Mouse (Mus musculus): ENCODE data around the gene Cd53. TPM values are rescaled to one million over a fixed set of nuclear protein-coding genes. Genes with fewer than 3 reads are reported as not detected.
A peak's percentile ranks its signal among the peaks of the same experiment; 100 is the strongest.

The Cd53 gene
- total and polyA plus RNA-seq, 3 experiments: 0.58 to 1.4 TPM; not detected in 1

- TF ChIP-seq TCF12 (IDR thresholded peaks at IDR 0.05; ENCODE audit: low read depth, low read length): no peak; the same call in 1 of the 2 replicates
- no peak for TF ChIP-seq BHLHE40 (IDR thresholded peaks at IDR 0.05; ENCODE audit: borderline replicate concordance, low read depth, low read length)
- TF ChIP-seq ELF1 (IDR thresholded peaks at IDR 0.05; ENCODE audit: low read depth, low read length): peak; percentile 59
- TF ChIP-seq E2F4 (IDR thresholded peaks at IDR 0.05; ENCODE audit: borderline replicate concordance, low read depth, low read length): no peak
- TF ChIP-seq CHD1 (IDR thresholded peaks at IDR 0.05; ENCODE audit: low read depth, low read length): peak; percentile 84; the same call in 1 of the 2 replicates
Observed at GRCm38 (mm10) chr3:106722028-106722945, 67.7 kb downstream of the Cd53 start (continued).

GRCm38 (mm10) chr3:106721397-106722027 lies 68.4 kb downstream of the Cd53 start:
- Histone ChIP-seq H3K4me1 (ENCODE audit: control insufficient read depth in 1 of 2, insufficient read depth in 2 of 2, low read length in 2 of 2) (peaks cover 0 to 9% of the 10 kb centered on the region in 2 experiments; a peak in 2 of 4 replicates), H3K4me3 (ENCODE audit: control insufficient read depth in 1 of 2, insufficient read depth in 1 of 2, low read depth in 2 of 2, low read length in 2 of 2) (peak overlapping the region; percentile 86 to 87), H3K9ac (ENCODE audit: control insufficient read depth, low read depth, low read length, poor library complexity, severe bottlenecking) (peak overlapping the region; percentile 83), H3K79me2 (ENCODE audit: control insufficient read depth, insufficient read depth, low read length, poor library complexity) (no peaks in the 10 kb centered on the region; the same call in 1 of the 2 replicates), H3K36me3 (ENCODE audit: control insufficient read depth in 1 of 2, insufficient read depth in 2 of 2, low read length in 2 of 2) (peaks cover 0 to 4% of the 10 kb centered on the region in 2 experiments; a peak in 1 of 4 replicates), H3K9me3 (replicated peaks; ENCODE audit: insufficient read depth, low read length) (no peaks in the 10 kb centered on the region), H3K27ac (ENCODE audit: control insufficient read depth, low read depth, low read length) (peak overlapping the region; percentile 95), H3K27me3 (ENCODE audit: control insufficient read depth in 1 of 2, insufficient read depth in 2 of 2, low read length in 2 of 2) (no peaks in the 10 kb centered on the region)
- peak; percentile 99 for DNase-seq (ENCODE audit: low read depth, low spot score)
- peak; percentile 77 for TF ChIP-seq MYC (IDR thresholded peaks at IDR 0.05; ENCODE audit: low read depth, low read length)
- TF ChIP-seq ELF1 (IDR thresholded peaks at IDR 0.05; ENCODE audit: low read depth, low read length): peak; percentile 87
- 0 out of 2 replicates have a peak, but pooled peaks have one; percentile 22 for TF ChIP-seq RCOR1 (IDR thresholded peaks at IDR 0.05; ENCODE audit: low read depth, low read length)
- TF ChIP-seq ZNF384 (IDR thresholded peaks at IDR 0.05; ENCODE audit: low read depth, low read length): peak; percentile 18; the same call in 1 of the 2 replicates
- peak; percentile 46; the same call in 1 of the 2 replicates for TF ChIP-seq NRF1 (IDR thresholded peaks at IDR 0.05; ENCODE audit: insufficient read depth, low read depth, low read length, poor library complexity, severe bottlenecking)
- peak; percentile 71 for TF ChIP-seq ETS1 (IDR thresholded peaks at IDR 0.05; ENCODE audit: low read depth, low read length)
- TF ChIP-seq RAD21 (IDR thresholded peaks at IDR 0.05; ENCODE audit: low read depth, low read length): no peak
- TF ChIP-seq TAL1 (IDR thresholded peaks at IDR 0.05; ENCODE audit: low read length): no peak
- no peak for TF ChIP-seq EP300 (IDR thresholded peaks at IDR 0.05; ENCODE audit: low read depth in 1 of 2, low read length in 2 of 2)
- no peak for TF ChIP-seq POLR2AphosphoS5 (IDR thresholded peaks at IDR 0.05; ENCODE audit: borderline replicate concordance, low read depth, low read length)
- no peak for TF ChIP-seq CTCF (IDR thresholded peaks at IDR 0.05 in 2 of 3, conservative IDR thresholded peaks at IDR 0.05 in 1 of 3; ENCODE audit: control insufficient read depth in 1 of 3, insufficient read depth in 1 of 3, low read depth in 2 of 3, low read length in 3 of 3, poor library complexity in 1 of 3, severe bottlenecking in 1 of 3)
- TF ChIP-seq MAZ (IDR thresholded peaks at IDR 0.05; ENCODE audit: low read depth, low read length): peak; percentile 42; the same call in 1 of the 2 replicates
- TF ChIP-seq MYB (IDR thresholded peaks at IDR 0.05; ENCODE audit: low read depth, low read length): no peak
- peak; percentile 87 for TF ChIP-seq CHD2 (IDR thresholded peaks at IDR 0.05; ENCODE audit: low read length)
- TF ChIP-seq MEF2A (IDR thresholded peaks at IDR 0.05; ENCODE audit: extremely low read depth, insufficient replicate concordance, low read depth, low read length, poor library complexity, severe bottlenecking): 0 out of 2 replicates have a peak, but pooled peaks have one; percentile 29
- no peak for TF ChIP-seq BHLHE40 (IDR thresholded peaks at IDR 0.05; ENCODE audit: borderline replicate concordance, low read depth, low read length)
- no peak for TF ChIP-seq JUND (IDR thresholded peaks at IDR 0.05; ENCODE audit: low read depth, low read length)
- peak; percentile 30; the same call in 1 of the 2 replicates for TF ChIP-seq TCF12 (IDR thresholded peaks at IDR 0.05; ENCODE audit: low read depth, low read length)
- TF ChIP-seq TBP (IDR thresholded peaks at IDR 0.05; ENCODE audit: low read depth, low read length): peak; percentile 63
- TF ChIP-seq MAFK (IDR thresholded peaks at IDR 0.05; ENCODE audit: borderline replicate concordance, low read depth, low read length): no peak
- peak; percentile 69 for TF ChIP-seq USF1 (IDR thresholded peaks at IDR 0.05; ENCODE audit: low read depth, low read length)
- TF ChIP-seq SMC3 (IDR thresholded peaks at IDR 0.05; ENCODE audit: low read depth, low read length): no peak
- peak in 1 of 2 experiments; percentile 86; a peak in 2 of 4 replicates for TF ChIP-seq POLR2A (IDR thresholded peaks at IDR 0.05; ENCODE audit: control insufficient read depth in 1 of 2, insufficient read depth in 1 of 2, low read depth in 1 of 2, low read length in 2 of 2, poor library complexity in 1 of 2)
- peak; percentile 69 for TF ChIP-seq NELFE (IDR thresholded peaks at IDR 0.05; ENCODE audit: low read depth, low read length)
- 0 out of 2 replicates have a peak, but pooled peaks have one; percentile 24 for TF ChIP-seq UBTF (IDR thresholded peaks at IDR 0.05; ENCODE audit: borderline replicate concordance, insufficient read depth, low read depth, low read length)
- no peak for TF ChIP-seq GABPA (IDR thresholded peaks at IDR 0.05; ENCODE audit: low read depth, low read length)
- peak; percentile 91 for TF ChIP-seq HCFC1 (IDR thresholded peaks at IDR 0.05; ENCODE audit: low read depth, low read length)
- TF ChIP-seq ZKSCAN1 (IDR thresholded peaks at IDR 0.05; ENCODE audit: low read depth, low read length): no peak

Data from MEL (cell line).